Mouse (Mus musculus): ENCODE results near the gene Odf3. TPM values are rescaled to one million over a fixed set of nuclear protein-coding genes. Genes with fewer than 3 reads are reported as not detected.
"Not testable (repeated sequence)": the region's sequence is repeated elsewhere in the genome, so short reads cannot be mapped to it uniquely, and the experiment has no call there.

Odf3 gene
- polyA plus RNA-seq, 1 experiment from 2014 or later = not detected

GRCm38 (mm10) chr7:140864761-140865160 lies 17.2 kb downstream of the Odf3 start:
- Histone ChIP-seq H3K27ac (ENCODE audit: low read length) (no peak overlapping the region), H3K9ac (replicated peaks; ENCODE audit: low read depth, low read length) (no peak overlapping the region), H3K4me3 (replicated peaks; ENCODE audit: low read length) (no peak overlapping the region), H3K27me3 (replicated peaks; ENCODE audit: control insufficient read depth, insufficient read depth, low read length) (no peaks in the 10 kb centered on the region), H3K4me2 (ENCODE audit: low read length) (no peak overlapping the region), H3K9me3 (ENCODE audit: control insufficient read depth, low read length) (no peaks in the 10 kb centered on the region), H3K4me1 (replicated peaks; ENCODE audit: control insufficient read depth, insufficient read depth, low read length) (no peaks in the 10 kb centered on the region; the same call in 1 of the 2 replicates), H3K36me3 (ENCODE audit: control insufficient read depth, insufficient read depth) (peaks cover 24% of the 10 kb centered on the region)
- no peak for ATAC-seq
- WGBS = 88% methylated on average over 12 of the region's 12 CpGs

- H3K27ac ChIP-seq (ENCODE audit: low read length) = no peak overlapping the region
- no peaks in the 10 kb centered on the region for H3K4me1 ChIP-seq (replicated peaks; ENCODE audit: control insufficient read depth, insufficient read depth, low read length)
- WGBS = 92% methylated on average over 4 of the region's 4 CpGs
- no peak overlapping the region for H3K9ac ChIP-seq (replicated peaks; ENCODE audit: low read depth, low read length)
- no peaks in the 10 kb centered on the region for H3K9me3 ChIP-seq (ENCODE audit: control insufficient read depth, low read length)
- no peak overlapping the region for H3K4me2 ChIP-seq (ENCODE audit: low read length)
- peaks cover 2% of the 10 kb centered on the region; the same call in 1 of the 2 replicates for H3K36me3 ChIP-seq (ENCODE audit: control insufficient read depth, insufficient read depth)
- H3K27me3 ChIP-seq (replicated peaks; ENCODE audit: control insufficient read depth, insufficient read depth, low read length) = no peaks in the 10 kb centered on the region
- no peak overlapping the region for H3K4me3 ChIP-seq (replicated peaks; ENCODE audit: low read length)
- no peak for ATAC-seq
These were observed 26.6 kb downstream of the Odf3 start for GRCm38 (mm10) chr7:140874224-140874623.

DNA sequence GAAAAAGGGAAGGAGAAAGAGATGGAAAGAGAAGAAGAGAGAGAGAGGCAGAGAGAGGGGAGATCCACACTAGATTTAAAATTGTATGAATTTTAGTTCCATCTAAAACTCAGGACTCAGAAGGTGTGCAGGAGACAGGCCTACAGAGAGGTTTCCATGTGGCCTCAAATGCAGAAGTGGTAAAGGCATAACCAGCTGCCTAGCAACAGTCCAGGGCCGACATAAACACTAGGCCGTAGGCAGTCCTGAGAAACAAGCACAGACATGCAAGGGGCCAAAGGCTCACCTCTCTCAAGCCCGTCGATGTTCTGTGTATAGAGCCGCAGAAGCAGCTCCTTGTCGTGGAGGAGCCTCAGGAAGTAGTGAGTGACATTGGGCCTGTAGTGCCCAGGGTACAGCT lies 29.8 kb downstream of the Odf3 start:
- Histone ChIP-seq H3K36me3 (ENCODE audit: control insufficient read depth, insufficient read depth) (peaks cover 2% of the 10 kb centered on the region; the same call in 1 of the 2 replicates), H3K4me2 (ENCODE audit: low read length) (no peak overlapping the region), H3K27ac (ENCODE audit: low read length) (no peak overlapping the region), H3K4me3 (replicated peaks; ENCODE audit: low read length) (no peak overlapping the region), H3K4me1 (replicated peaks; ENCODE audit: control insufficient read depth, insufficient read depth, low read length) (peaks cover 4% of the 10 kb centered on the region), H3K9ac (replicated peaks; ENCODE audit: low read depth, low read length) (no peak overlapping the region), H3K9me3 (ENCODE audit: control insufficient read depth, low read length) (no peaks in the 10 kb centered on the region), H3K27me3 (replicated peaks; ENCODE audit: control insufficient read depth, insufficient read depth, low read length) (no peaks in the 10 kb centered on the region)
- WGBS = 93% methylated on average over 6 of the region's 6 CpGs
- no peak for ATAC-seq

DNA sequence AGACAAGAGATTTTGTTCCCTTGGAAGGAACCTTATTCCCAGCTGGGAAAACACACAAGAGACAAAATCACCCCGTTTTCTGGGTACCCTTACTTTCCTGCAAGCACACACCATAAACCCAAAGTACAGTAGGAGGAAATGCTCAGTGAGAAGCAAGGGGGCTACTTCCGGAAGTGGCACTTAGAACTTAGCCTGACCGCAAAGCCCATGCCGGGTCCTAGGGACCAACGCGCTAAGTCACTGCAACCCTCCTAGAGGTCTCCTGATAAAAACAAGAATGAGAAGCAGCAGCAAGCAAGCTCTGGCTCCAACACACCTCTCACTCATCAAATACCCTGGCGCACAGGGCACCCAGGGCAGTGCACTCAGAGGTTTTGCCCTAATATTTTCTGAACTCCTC lies 31.8 kb downstream of the Odf3 start:
- Histone ChIP-seq H3K27me3 (replicated peaks; ENCODE audit: control insufficient read depth, insufficient read depth, low read length) (no peaks in the 10 kb centered on the region), H3K9ac (replicated peaks; ENCODE audit: low read depth, low read length) (no peak overlapping the region), H3K27ac (ENCODE audit: low read length) (no peak overlapping the region), H3K36me3 (ENCODE audit: control insufficient read depth, insufficient read depth) (peaks cover 2% of the 10 kb centered on the region; the same call in 1 of the 2 replicates), H3K4me1 (replicated peaks; ENCODE audit: control insufficient read depth, insufficient read depth, low read length) (peaks cover 9% of the 10 kb centered on the region), H3K4me2 (ENCODE audit: low read length) (no peak overlapping the region), H3K4me3 (replicated peaks; ENCODE audit: low read length) (no peak overlapping the region), H3K9me3 (ENCODE audit: control insufficient read depth, low read length) (no peaks in the 10 kb centered on the region)
- no peak for ATAC-seq
- WGBS = 86% methylated on average over 7 of the region's 7 CpGs

GRCm38 (mm10) chr7:140880419-140880818 lies 32.8 kb downstream of the Odf3 start:
- peaks cover 2% of the 10 kb centered on the region; the same call in 1 of the 2 replicates for H3K36me3 ChIP-seq (ENCODE audit: control insufficient read depth, insufficient read depth)
- 85% methylated on average over 3 of the region's 3 CpGs for WGBS
- ATAC-seq = no peak
- H3K27me3 ChIP-seq (replicated peaks; ENCODE audit: control insufficient read depth, insufficient read depth, low read length) = no peaks in the 10 kb centered on the region
- H3K4me1 ChIP-seq (replicated peaks; ENCODE audit: control insufficient read depth, insufficient read depth, low read length) = peaks cover 9% of the 10 kb centered on the region
- H3K9me3 ChIP-seq (ENCODE audit: control insufficient read depth, low read length) = no peaks in the 10 kb centered on the region
- no peak overlapping the region for H3K9ac ChIP-seq (replicated peaks; ENCODE audit: low read depth, low read length)
- no peak overlapping the region for H3K4me3 ChIP-seq (replicated peaks; ENCODE audit: low read length)
- H3K4me2 ChIP-seq (ENCODE audit: low read length) = no peak overlapping the region
- no peak overlapping the region for H3K27ac ChIP-seq (ENCODE audit: low read length)

DNA sequence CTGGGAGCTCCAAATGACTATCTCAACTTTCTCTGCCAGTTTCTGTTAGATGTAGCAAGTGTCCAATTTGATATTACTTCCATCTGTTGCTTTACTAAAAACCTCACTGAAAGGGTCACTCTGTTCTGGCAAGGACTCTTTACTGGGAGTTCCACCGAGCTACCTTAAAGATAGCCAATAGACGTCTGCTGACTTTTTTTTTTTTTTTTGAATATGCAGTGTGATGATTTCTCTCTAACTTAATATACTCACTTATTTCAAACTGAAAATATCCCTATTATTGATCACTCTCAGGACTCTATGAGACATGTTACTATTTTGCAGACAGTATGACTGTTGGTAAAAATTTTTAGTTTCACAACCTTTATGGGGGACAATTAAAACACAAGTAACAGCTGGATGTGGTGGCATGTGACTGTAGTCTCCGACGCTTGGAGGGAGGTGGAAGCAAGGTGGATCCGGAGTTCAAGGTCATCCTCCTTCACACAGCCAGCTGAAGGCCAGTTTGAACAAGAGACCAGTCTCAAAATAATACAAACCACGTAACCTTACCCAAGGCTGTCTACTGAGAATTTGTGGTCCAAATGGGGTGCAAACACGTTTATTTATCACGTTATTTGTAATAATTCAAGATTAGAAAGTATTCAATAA lies 33.4 kb downstream of the Odf3 start:
- no peak for ATAC-seq
- Histone ChIP-seq H3K27ac (ENCODE audit: low read length) (no peak overlapping the region), H3K4me2 (ENCODE audit: low read length) (peak overlapping the region; percentile 78), H3K4me1 (replicated peaks; ENCODE audit: control insufficient read depth, insufficient read depth, low read length) (peaks cover 9% of the 10 kb centered on the region), H3K36me3 (ENCODE audit: control insufficient read depth, insufficient read depth) (peaks cover 2% of the 10 kb centered on the region; the same call in 1 of the 2 replicates), H3K4me3 (replicated peaks; ENCODE audit: low read length) (peak overlapping the region; percentile 59), H3K27me3 (replicated peaks; ENCODE audit: control insufficient read depth, insufficient read depth, low read length) (no peaks in the 10 kb centered on the region), H3K9ac (replicated peaks; ENCODE audit: low read depth, low read length) (peak overlapping the region; percentile 68), H3K9me3 (ENCODE audit: control insufficient read depth, low read length) (no peaks in the 10 kb centered on the region)
- WGBS = 20% methylated on average over 8 of the region's 8 CpGs

DNA sequence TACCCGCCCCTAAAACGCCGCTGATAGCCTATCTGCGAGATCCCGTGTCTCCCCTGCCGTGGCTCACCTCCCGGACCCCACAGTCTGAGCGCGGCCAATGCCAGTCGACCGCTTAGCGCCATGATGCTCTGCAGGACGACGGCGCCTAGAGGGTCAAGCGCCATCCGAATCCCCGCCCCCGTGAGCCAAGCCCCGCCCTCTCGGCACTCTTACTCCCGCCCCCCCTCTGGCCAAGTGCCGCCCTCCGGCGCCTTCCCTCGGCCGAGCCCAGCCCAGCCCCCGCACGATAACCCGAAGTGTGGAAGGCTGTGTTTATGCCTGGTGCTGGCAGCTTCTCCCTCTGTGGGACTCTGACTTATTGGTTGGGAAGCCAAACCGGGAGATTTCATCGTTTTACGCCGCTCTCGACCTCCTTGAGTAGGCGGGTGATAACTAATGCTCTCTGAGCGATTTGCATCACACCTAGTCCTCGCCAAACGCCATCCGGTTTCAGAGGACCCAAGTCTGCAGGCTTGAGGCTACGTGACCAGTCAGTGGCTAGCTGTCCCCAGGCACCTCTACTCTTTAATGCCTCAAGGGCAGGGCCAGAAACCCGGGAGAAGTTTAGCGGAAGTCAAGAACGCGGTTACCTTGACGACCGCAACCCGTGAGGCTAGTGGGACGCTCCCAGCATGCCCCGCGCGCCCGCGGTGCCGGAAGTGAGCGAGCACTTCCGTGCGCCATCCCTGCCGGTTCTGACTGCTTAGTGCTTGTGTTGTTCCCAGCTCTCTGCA lies 34.3 kb downstream of the Odf3 start, which contains the start of the genes Psmd13 and Sirt3:
Gene Psmd13, plus strand, starts transcription at position 273 of the 773 bp plus-strand sequence.
Gene Sirt3, minus strand, starts transcription at position 614 of the 773 bp plus-strand sequence.
- under 1% methylated on average over 59 of the region's 59 CpGs for WGBS
- Histone ChIP-seq H3K9me3 (ENCODE audit: control insufficient read depth, low read length) (no peaks in the 10 kb centered on the region), H3K27me3 (replicated peaks; ENCODE audit: control insufficient read depth, insufficient read depth, low read length) (no peaks in the 10 kb centered on the region), H3K36me3 (ENCODE audit: control insufficient read depth, insufficient read depth) (peaks cover 8% of the 10 kb centered on the region), H3K4me3 (replicated peaks; ENCODE audit: low read length) (peak within 1 kb of the TSS; percentile 59), H3K4me2 (ENCODE audit: low read length) (peak within 1 kb of the TSS; percentile 78), H3K27ac (ENCODE audit: low read length) (peak within 1 kb of the TSS; percentile 87), H3K9ac (replicated peaks; ENCODE audit: low read depth, low read length) (peak within 1 kb of the TSS; percentile 68), H3K4me1 (replicated peaks; ENCODE audit: control insufficient read depth, insufficient read depth, low read length) (peaks cover 9% of the 10 kb centered on the region)
- ATAC-seq = peak; percentile 99

GRCm38 (mm10) chr7:140882469-140882803 lies 34.8 kb downstream of the Odf3 start:
- Histone ChIP-seq H3K9me3 (ENCODE audit: control insufficient read depth, low read length) (no peaks in the 10 kb centered on the region), H3K36me3 (ENCODE audit: control insufficient read depth, insufficient read depth) (peaks cover 13% of the 10 kb centered on the region), H3K27ac (ENCODE audit: low read length) (peak overlapping the region; percentile 49), H3K4me1 (replicated peaks; ENCODE audit: control insufficient read depth, insufficient read depth, low read length) (peaks cover 9% of the 10 kb centered on the region), H3K4me2 (ENCODE audit: low read length) (peak overlapping the region; percentile 78), H3K27me3 (replicated peaks; ENCODE audit: control insufficient read depth, insufficient read depth, low read length) (no peaks in the 10 kb centered on the region), H3K9ac (replicated peaks; ENCODE audit: low read depth, low read length) (peak overlapping the region; percentile 68), H3K4me3 (replicated peaks; ENCODE audit: low read length) (peak overlapping the region; percentile 59)
- 0% methylated on average over 12 of the region's 12 CpGs for WGBS
- ATAC-seq = no peak; the same call in 1 of the 2 replicates

DNA sequence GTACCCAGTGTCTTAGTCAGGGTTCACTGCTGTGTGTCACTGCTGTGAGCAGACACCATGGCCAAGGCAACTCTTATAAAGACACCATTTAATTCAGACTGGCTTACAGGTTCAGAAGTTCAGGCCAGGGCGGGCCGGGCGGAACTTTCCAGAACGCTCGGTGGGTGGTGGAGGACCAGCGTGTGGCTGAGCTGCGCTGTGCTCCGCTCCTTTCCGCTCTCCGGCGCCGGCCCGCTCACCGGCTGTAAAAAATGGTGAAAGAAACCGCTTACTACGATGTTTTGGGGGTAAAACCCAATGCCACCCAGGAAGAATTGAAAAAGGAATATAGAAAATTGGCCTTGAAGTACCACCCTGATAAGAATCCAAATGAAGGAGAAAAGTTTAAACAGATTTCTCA lies 43.0 kb downstream of the Odf3 start:
- ATAC-seq; H3K27ac ChIP-seq (ENCODE audit: low read length); H3K9me3 ChIP-seq (ENCODE audit: control insufficient read depth, low read length); H3K4me2 ChIP-seq (ENCODE audit: low read length); H3K4me3 ChIP-seq (replicated peaks; ENCODE audit: low read length); H3K27me3 ChIP-seq (replicated peaks; ENCODE audit: control insufficient read depth, insufficient read depth, low read length); H3K9ac ChIP-seq (replicated peaks; ENCODE audit: low read depth, low read length); H3K4me1 ChIP-seq (replicated peaks; ENCODE audit: control insufficient read depth, insufficient read depth, low read length): not testable (repeated sequence)
- H3K36me3 ChIP-seq (ENCODE audit: control insufficient read depth, insufficient read depth) = peaks cover 41% of the 10 kb centered on the region
- 95% methylated on average over 16 of the region's 16 CpGs for WGBS

Measured in forebrain, embryonic 16.5 days (tissue).